Mouse (Mus musculus) erythroblast, embryonic 14.5 days (primary cell): ENCODE results near the gene Pard6b.

ENCODE experiments used
- GATA1 ChIP-seq: IDR thresholded peaks from 2 replicates; pipeline ENCODE4 v1.6.1; 2012; ENCODE audit warnings: low read length, inconsistent platforms, mixed read lengths
- TAL1 ChIP-seq: IDR thresholded peaks from 3 replicates; pipeline ENCODE4 v1.6.1; 2012; ENCODE audit warnings: low read length, inconsistent platforms, mixed read lengths

GRCm38 (mm10) chr2:168086839-168087238 is 6.0 kb downstream of the Pard6b start:
- no peak for TF ChIP-seq TAL1
- no peak for TF ChIP-seq GATA1
